Mouse (Mus musculus) E14TG2a.4 (cell line): Measurements from ENCODE around the gene Tmem161a.

Source experiments
- CTCF ChIP-seq: conservative IDR thresholded peaks from 2 replicates; pipeline ENCODE4 v1.5.1; 2014; ENCODE audit warnings: low read length
- NANOG ChIP-seq: IDR thresholded peaks from 2 replicates; pipeline ENCODE4 v1.6.1; 2014; ENCODE audit warnings: borderline replicate concordance, low read length, mixed read lengths

- TF ChIP-seq CTCF (no peak), NANOG (no peak)
Observed at GRCm38 (mm10) chr8:70211726-70212111, 39.6 kb downstream of the Tmem161a start.
